Mouse (Mus musculus): Measurements from ENCODE around the gene Sorbs1.

The Sorbs1 gene

GRCm38 (mm10) chr19:40376566-40377281 lies 136.9 kb downstream of the Sorbs1 start:
- DNase-seq (ENCODE audit: low read depth, low spot score): peak; percentile 57

- DNase-seq (ENCODE audit: low read depth, low spot score): no peak
These were observed 138.9 kb downstream of the Sorbs1 start for GRCm38 (mm10) chr19:40374720-40375119.

- DNase-seq (ENCODE audit: low read depth, low spot score): peak; percentile 70
These were observed 140.9 kb downstream of the Sorbs1 start for GRCm38 (mm10) chr19:40372679-40373078.

- peak; percentile 54 for DNase-seq (ENCODE audit: low read depth, low spot score)
These were observed 141.7 kb downstream of the Sorbs1 start for GRCm38 (mm10) chr19:40371866-40372265.

- DNase-seq (ENCODE audit: low read depth, low spot score): peak; percentile 72
These were observed 143.4 kb downstream of the Sorbs1 start for GRCm38 (mm10) chr19:40369852-40370811.

- DNase-seq (ENCODE audit: low read depth, low spot score): no peak
These were observed 145.1 kb downstream of the Sorbs1 start for GRCm38 (mm10) chr19:40368517-40368916.

GRCm38 (mm10) chr19:40366163-40366941 lies 147.2 kb downstream of the Sorbs1 start:
- DNase-seq (ENCODE audit: low read depth, low spot score): peak; percentile 83

GRCm38 (mm10) chr19:40365137-40365536 lies 148.4 kb downstream of the Sorbs1 start:
- no peak for DNase-seq (ENCODE audit: low read depth, low spot score)

GRCm38 (mm10) chr19:40363447-40363846 lies 150.1 kb downstream of the Sorbs1 start:
- no peak for DNase-seq (ENCODE audit: low read depth, low spot score)

GRCm38 (mm10) chr19:40362203-40362865 lies 151.2 kb downstream of the Sorbs1 start:
- peak; percentile 49 for DNase-seq (ENCODE audit: low read depth, low spot score)

- peak; percentile 45 for DNase-seq (ENCODE audit: low read depth, low spot score)
These were observed 153.7 kb downstream of the Sorbs1 start for GRCm38 (mm10) chr19:40359712-40360394.

- DNase-seq (ENCODE audit: low read depth, low spot score): peak; percentile 47
These were observed 156.8 kb downstream of the Sorbs1 start for GRCm38 (mm10) chr19:40356536-40357522.

GRCm38 (mm10) chr19:40355075-40355474 lies 158.5 kb downstream of the Sorbs1 start:
- DNase-seq (ENCODE audit: low read depth, low spot score): no peak

- DNase-seq (ENCODE audit: low read depth, low spot score): peak; percentile 89
These were observed 161.6 kb downstream of the Sorbs1 start for GRCm38 (mm10) chr19:40352006-40352405.

GRCm38 (mm10) chr19:40350835-40351234 lies 162.7 kb downstream of the Sorbs1 start:
- DNase-seq (ENCODE audit: low read depth, low spot score): no peak

GRCm38 (mm10) chr19:40349713-40350671 lies 163.6 kb downstream of the Sorbs1 start:
- DNase-seq (ENCODE audit: low read depth, low spot score): no peak

- DNase-seq (ENCODE audit: low read depth, low spot score): no peak
These were observed 164.3 kb downstream of the Sorbs1 start for GRCm38 (mm10) chr19:40349281-40349680.

- no peak for DNase-seq (ENCODE audit: low read depth, low spot score)
These were observed 164.9 kb downstream of the Sorbs1 start for GRCm38 (mm10) chr19:40348652-40349051.
